Mouse (Mus musculus) forebrain, embryonic 11.5 days (tissue): ENCODE measurements around the gene Jazf1. TPM values are rescaled to one million over a fixed set of nuclear protein-coding genes. Genes with fewer than 3 reads are reported as not detected.

Experiments used
- ATAC-seq: fragments of 200-750 bp; cut with Nextera tagmentation; replicated peaks from 2 replicates; pipeline ENCODE4 v1.8.0; 2017; ENCODE audit warnings: moderate TSS enrichment; ENCODE audit not compliant: low FRiP score
- DNase-seq: peaks from one replicate; pipeline ENCODE4 v3.0.0-alpha.2; 2017; ENCODE audit warnings: low spot score
- H3K27ac ChIP-seq: fragments of 300-500 bp; sonication (generic); 2 replicates; pipeline ENCODE4 v1.5.1; 2014; ENCODE audit warnings: low read depth, low read length
- H3K27me3 ChIP-seq: fragments of 300-500 bp; sonication (generic); 2 replicates; pipeline ENCODE4 v1.6.1; 2014; ENCODE audit warnings: mild to moderate bottlenecking, low read length, mixed read lengths; ENCODE audit not compliant: control insufficient read depth, insufficient read depth
- H3K36me3 ChIP-seq: fragments of 300-500 bp; sonication (generic); 2 replicates; pipeline ENCODE4 v1.6.1; 2014; ENCODE audit warnings: mild to moderate bottlenecking, low read length, moderate library complexity, mixed read lengths; ENCODE audit not compliant: control insufficient read depth, insufficient read depth
- H3K4me1 ChIP-seq: fragments of 300-500 bp; sonication (generic); replicated peaks from 2 replicates; pipeline ENCODE4 v1.6.1; 2014; ENCODE audit warnings: low read length, mixed read lengths; ENCODE audit not compliant: control insufficient read depth, insufficient read depth
- H3K4me2 ChIP-seq: fragments of 300-500 bp; sonication (generic); 2 replicates; pipeline ENCODE4 v1.6.1; 2014; ENCODE audit warnings: low read depth, mild to moderate bottlenecking, low read length, moderate library complexity, mixed read lengths; ENCODE audit not compliant: severe bottlenecking
- H3K4me3 ChIP-seq: fragments of 300-500 bp; sonication (generic); 2 replicates; pipeline ENCODE4 v1.5.1; 2014; ENCODE audit warnings: low read depth, low read length
- H3K9ac ChIP-seq: fragments of 300-500 bp; sonication (generic); 2 replicates; pipeline ENCODE4 v1.6.1; 2014; ENCODE audit warnings: low read length
- H3K9me3 ChIP-seq: fragments of 300-500 bp; sonication (generic); 2 replicates; pipeline ENCODE4 v1.6.1; 2016; ENCODE audit warnings: low read length, mixed read lengths; ENCODE audit not compliant: control insufficient read depth
- WGBS: fragments of 180-500 bp; shearing (Covaris S2); extraction: QIAGEN DNeasy Blood & Tissue Kit; methylation state at CpG from one replicate; pipeline ENCODE4 v1.1.7; 2014; 5-methylcytosine and 5-hydroxymethylcytosine counted together
- polyA plus RNA-seq: library from polyadenylated mRNA; unstranded; fragments of >200 nt; fragmentation: Nextera tagmentation; extraction: Ambion mirVana; gene quantifications from 2 replicates; pipeline ENCODE4 v1.2.1, GENCODE M21; 2014

Gene Jazf1
- polyA plus RNA-seq, 1 experiment from 2014 or later: 6.2 TPM

- H3K9me3 ChIP-seq: no peaks in the 10 kb centered on the region
- peak overlapping the region; percentile 91 for H3K4me2 ChIP-seq
- peak overlapping the region; percentile 84 for H3K4me3 ChIP-seq
- no peaks in the 10 kb centered on the region for H3K36me3 ChIP-seq
- H3K9ac ChIP-seq: peak overlapping the region; percentile 75
- H3K27ac ChIP-seq: no peak overlapping the region
- WGBS: 3% methylated on average over 36 of the region's 41 CpGs
- H3K27me3 ChIP-seq: peaks cover 19% of the 10 kb centered on the region; the same call in 1 of the 2 replicates
- ATAC-seq (0 out of 2 replicates have a peak, but pooled peaks have one; percentile 42), DNase-seq (peak; percentile 60)
- 0 out of 2 replicates have a peak, but pooled peaks cover 5% of the 10 kb centered on the region for H3K4me1 ChIP-seq
These were observed 914 bp downstream of the Jazf1 start for GRCm38 (mm10) chr6:53067446-53067988.

- Histone ChIP-seq H3K4me3 (peak overlapping the region; percentile 84; the same call in 1 of the 2 replicates), H3K36me3 (no peaks in the 10 kb centered on the region), H3K9ac (no peak overlapping the region), H3K27me3 (peaks cover 19% of the 10 kb centered on the region; the same call in 1 of the 2 replicates), H3K4me1 (0 out of 2 replicates have a peak, but pooled peaks cover 5% of the 10 kb centered on the region), H3K9me3 (no peaks in the 10 kb centered on the region), H3K4me2 (peak overlapping the region; percentile 91; the same call in 1 of the 2 replicates), H3K27ac (no peak overlapping the region)
- WGBS: 61% methylated on average over 3 of the region's 3 CpGs
- ATAC-seq (no peak), DNase-seq (no peak)
These were observed 1.5 kb downstream of the Jazf1 start for GRCm38 (mm10) chr6:53066978-53067377.

- ATAC-seq (no peak), DNase-seq (no peak)
- Histone ChIP-seq H3K9me3 (no peaks in the 10 kb centered on the region), H3K9ac (no peak overlapping the region), H3K4me1 (0 out of 2 replicates have a peak, but pooled peaks cover 5% of the 10 kb centered on the region), H3K36me3 (no peaks in the 10 kb centered on the region), H3K27me3 (peaks cover 7% of the 10 kb centered on the region; the same call in 1 of the 2 replicates), H3K27ac (no peak overlapping the region), H3K4me3 (no peak overlapping the region), H3K4me2 (no peak overlapping the region)
- 92% methylated on average over 4 of the region's 4 CpGs for WGBS
These were observed 4.4 kb downstream of the Jazf1 start for GRCm38 (mm10) chr6:53064070-53064469.

- ATAC-seq: no peak
- no peak overlapping the region for H3K27ac ChIP-seq
These were observed 13.5 kb downstream of the Jazf1 start for GRCm38 (mm10) chr6:53054909-53055308.

GRCm38 (mm10) chr6:53045501-53045900 lies 22.9 kb downstream of the Jazf1 start:
- Histone ChIP-seq H3K9ac (no peak overlapping the region), H3K27me3 (no peaks in the 10 kb centered on the region), H3K27ac (no peak overlapping the region), H3K4me1 (no peaks in the 10 kb centered on the region), H3K4me3 (no peak overlapping the region), H3K4me2 (no peak overlapping the region), H3K36me3 (no peaks in the 10 kb centered on the region), H3K9me3 (no peaks in the 10 kb centered on the region)
- 83% methylated on average over 2 of the region's 2 CpGs for WGBS
- no peak for DNase-seq
- ATAC-seq: no peak

More at GRCm38 (mm10) chr6:53054909-53055308, 13.5 kb downstream of the Jazf1 start:
- H3K36me3 ChIP-seq: no peaks in the 10 kb centered on the region
- no peak overlapping the region for H3K4me3 ChIP-seq
- no peak overlapping the region for H3K4me2 ChIP-seq
- no peak for DNase-seq
- WGBS: 79% methylated on average over 2 of the region's 2 CpGs
- H3K9me3 ChIP-seq: no peaks in the 10 kb centered on the region
- H3K27me3 ChIP-seq: no peaks in the 10 kb centered on the region
- no peak overlapping the region for H3K9ac ChIP-seq
- H3K4me1 ChIP-seq: no peaks in the 10 kb centered on the region

- Histone ChIP-seq H3K9ac (no peak overlapping the region), H3K27me3 (no peaks in the 10 kb centered on the region), H3K27ac (no peak overlapping the region), H3K4me1 (no peaks in the 10 kb centered on the region), H3K4me2 (no peak overlapping the region), H3K4me3 (no peak overlapping the region), H3K9me3 (no peaks in the 10 kb centered on the region), H3K36me3 (no peaks in the 10 kb centered on the region)
- 75% methylated on average over 3 of the region's 3 CpGs for WGBS
- DNase-seq (no peak), ATAC-seq (no peak)
These were observed 30.3 kb downstream of the Jazf1 start for GRCm38 (mm10) chr6:53038176-53038575.

GRCm38 (mm10) chr6:53034362-53035011 lies 33.9 kb downstream of the Jazf1 start:
- Histone ChIP-seq H3K4me2 (no peak overlapping the region), H3K27me3 (no peaks in the 10 kb centered on the region), H3K4me1 (no peaks in the 10 kb centered on the region), H3K27ac (no peak overlapping the region), H3K36me3 (no peaks in the 10 kb centered on the region), H3K9ac (no peak overlapping the region), H3K4me3 (no peak overlapping the region), H3K9me3 (no peaks in the 10 kb centered on the region)
- DNase-seq (no peak), ATAC-seq (no peak)
- WGBS: 89% methylated on average over 6 of the region's 6 CpGs

- H3K9me3 ChIP-seq: no peaks in the 10 kb centered on the region
- no peak overlapping the region for H3K9ac ChIP-seq
- H3K27ac ChIP-seq: no peak overlapping the region
- H3K4me3 ChIP-seq: no peak overlapping the region
- no peaks in the 10 kb centered on the region for H3K36me3 ChIP-seq
- H3K4me1 ChIP-seq: no peaks in the 10 kb centered on the region
- DNase-seq: no peak
- no peak for ATAC-seq
- no peaks in the 10 kb centered on the region for H3K27me3 ChIP-seq
- 70% methylated on average over 4 of the region's 4 CpGs for WGBS
- H3K4me2 ChIP-seq: no peak overlapping the region
These were observed 35.5 kb downstream of the Jazf1 start for GRCm38 (mm10) chr6:53032730-53033484.
